Mouse (Mus musculus) spleen, postnatal 14 days (tissue): ENCODE results near the gene Best1.

ENCODE experiments used
- DNase-seq, 2 experiments: peaks; one replicate each; pipeline ENCODE4 v3.0.0; 2021 to 2022; ENCODE audit warnings: low spot score in 2 of 2

The Best1 gene

GRCm38 (mm10) chr19:10023304-10023758, 21.9 kb upstream of the Best1 start:
- DNase-seq = no peak

DNA sequence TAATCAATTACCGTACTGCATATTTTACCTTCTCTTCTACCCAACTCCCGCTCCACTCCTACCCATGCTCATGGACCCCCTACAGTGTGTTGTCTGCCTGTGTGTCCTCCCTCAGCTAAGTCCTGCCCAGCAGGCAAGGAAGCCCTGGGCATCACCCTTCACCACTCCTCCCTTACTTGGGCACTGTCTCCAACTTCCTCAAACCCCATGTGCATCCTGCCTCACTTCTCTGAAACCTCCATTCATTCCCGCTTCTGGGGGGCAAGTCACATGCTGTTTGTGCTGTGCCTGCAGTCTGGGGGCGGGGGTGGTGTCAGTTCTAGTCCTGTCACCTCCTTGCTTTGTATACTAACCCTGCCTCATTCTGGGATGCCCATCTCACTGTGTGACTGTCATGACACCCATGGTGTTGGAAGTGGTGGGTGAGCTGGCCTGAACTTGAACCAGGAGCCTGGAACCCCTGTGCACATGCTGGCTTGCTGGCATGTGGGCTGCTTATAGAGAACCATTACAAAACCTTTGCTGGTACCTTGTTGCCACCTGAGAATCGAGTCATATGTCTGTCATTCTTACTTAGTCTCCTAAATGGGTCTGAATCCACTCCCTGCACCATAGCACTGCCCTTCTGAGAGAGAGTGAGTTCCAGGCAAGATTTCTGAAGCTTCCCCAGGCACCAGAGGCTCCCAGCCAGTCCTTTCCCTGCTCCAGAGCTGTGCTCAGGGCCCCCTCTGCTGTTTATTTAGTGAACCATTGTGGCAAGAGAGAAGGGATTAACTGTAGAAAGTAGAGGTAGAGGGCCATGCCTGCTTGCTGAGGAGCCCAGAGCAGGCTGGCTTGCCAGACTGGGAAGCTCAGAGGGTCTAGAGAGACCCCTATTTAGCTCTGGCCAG, 21.2 kb upstream of the Best1 start:
- no peak for DNase-seq

DNA sequence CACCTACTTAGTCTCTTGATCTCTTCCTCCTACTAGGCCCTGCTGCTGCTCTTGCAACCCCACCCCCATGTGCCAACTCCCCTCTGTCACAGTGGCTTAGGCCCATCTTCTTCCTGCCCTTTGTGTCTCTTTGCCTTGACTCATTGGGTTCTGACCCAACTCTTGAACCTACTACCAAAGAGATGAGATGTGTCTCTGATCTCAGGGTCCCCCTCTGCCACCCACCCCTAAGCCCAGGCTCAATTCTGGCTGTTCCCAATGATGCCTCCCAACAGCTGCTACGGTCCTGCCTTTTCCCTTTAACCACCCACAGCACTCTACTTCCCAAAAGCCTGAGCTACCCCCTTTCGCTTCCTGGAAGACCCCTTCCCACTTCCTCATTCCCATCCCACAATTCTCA, 20.5 kb upstream of the Best1 start:
- no peak for DNase-seq

DNA sequence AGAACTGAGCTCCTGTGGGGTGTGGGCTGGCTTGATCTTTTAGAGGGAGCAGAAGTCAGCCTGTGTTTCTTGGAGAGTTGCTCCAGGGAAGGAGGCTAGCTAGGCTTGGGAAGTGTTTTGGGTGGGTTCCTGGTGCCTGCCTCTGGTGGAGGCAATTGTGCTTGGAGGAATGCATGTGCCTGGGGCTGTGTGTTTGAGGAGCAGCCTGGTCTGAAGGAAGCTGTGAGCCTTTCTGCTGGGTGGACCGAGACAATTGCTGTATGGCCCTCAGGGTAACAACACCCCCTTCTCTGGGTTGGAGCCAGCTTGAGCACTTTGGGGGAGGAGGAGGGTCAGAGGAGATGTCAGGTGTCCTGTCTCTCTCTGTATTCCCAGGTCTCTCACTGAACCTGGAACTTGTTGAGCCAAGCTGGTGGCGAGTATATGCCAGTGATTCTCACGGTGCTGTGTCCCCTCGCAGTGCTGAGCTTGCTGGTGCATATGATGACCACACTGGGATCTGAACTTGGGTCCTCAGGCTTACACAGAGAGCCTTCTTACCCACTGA, 17.9 kb upstream of the Best1 start:
- DNase-seq = no peak

- DNase-seq = no peak
These were observed 17.0 kb upstream of the Best1 start for GRCm38 (mm10) chr19:10018527-10018818.

GRCm38 (mm10) chr19:10017637-10018526, 16.4 kb upstream of the Best1 start:
- peak; percentile 85 to 88 for DNase-seq

DNA sequence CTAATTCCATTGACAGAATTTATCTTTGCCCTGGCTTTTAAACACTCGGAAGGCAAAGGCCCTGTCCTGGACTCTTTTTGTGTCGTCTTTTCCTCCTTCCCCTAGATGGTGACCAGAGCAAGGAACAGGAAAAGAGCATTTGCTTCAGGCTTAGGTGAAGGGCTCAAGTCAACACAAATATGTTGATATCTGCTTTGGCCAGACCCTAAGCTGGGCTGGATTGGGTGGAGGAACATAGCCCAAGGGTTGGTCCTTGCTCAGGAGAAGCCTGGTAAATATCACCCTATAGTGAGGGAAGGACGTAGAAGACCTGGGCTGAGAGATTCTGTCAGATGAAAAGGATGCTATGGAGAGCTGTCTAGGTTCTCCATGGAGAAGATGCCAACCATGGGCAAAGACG, 14.7 kb upstream of the Best1 start:
- DNase-seq = no peak

GRCm38 (mm10) chr19:10015442-10015841, 14.0 kb upstream of the Best1 start:
- DNase-seq = no peak

DNA sequence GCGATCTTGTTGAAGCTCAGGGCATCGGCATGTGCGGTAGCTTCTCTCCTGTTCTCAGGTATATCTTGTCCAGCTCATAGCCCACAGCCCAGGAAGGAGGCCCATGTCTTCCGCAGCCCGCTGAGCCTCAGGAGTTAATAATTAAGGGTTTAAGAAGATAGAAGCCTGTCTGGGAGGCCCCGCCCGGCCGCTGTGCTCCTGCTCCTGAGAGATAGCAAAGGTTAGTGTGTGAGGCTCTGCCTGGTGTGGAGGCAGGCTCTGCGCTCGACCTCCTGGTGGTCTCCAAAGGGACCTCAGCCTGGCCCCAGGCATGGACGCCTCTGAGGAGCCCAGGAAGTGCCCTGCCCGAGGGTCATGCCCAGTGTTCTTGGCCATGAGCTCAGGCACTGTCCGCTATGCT, 13.4 kb upstream of the Best1 start:
- peak; percentile 68 to 72 for DNase-seq

DNA sequence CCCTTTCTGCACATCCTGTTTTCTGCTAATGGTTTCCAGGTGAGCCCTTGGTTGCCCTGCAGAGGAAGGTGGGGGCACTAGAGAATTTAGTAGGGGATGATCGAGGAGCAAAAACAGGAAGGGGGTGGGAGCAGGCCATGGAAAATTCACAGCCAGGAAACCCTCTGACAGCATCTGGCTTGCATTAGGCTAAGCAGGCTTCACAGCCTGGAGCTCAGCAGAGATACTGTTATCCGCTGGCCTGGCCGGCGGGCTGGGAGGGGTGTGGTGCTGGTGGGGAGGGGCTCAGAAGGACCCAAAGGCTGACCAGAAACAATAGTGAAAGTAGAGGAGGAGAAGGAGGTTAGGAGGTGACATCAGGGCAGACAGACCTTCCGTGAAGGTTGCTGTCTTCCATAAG, 12.5 kb upstream of the Best1 start:
- no peak for DNase-seq

DNA sequence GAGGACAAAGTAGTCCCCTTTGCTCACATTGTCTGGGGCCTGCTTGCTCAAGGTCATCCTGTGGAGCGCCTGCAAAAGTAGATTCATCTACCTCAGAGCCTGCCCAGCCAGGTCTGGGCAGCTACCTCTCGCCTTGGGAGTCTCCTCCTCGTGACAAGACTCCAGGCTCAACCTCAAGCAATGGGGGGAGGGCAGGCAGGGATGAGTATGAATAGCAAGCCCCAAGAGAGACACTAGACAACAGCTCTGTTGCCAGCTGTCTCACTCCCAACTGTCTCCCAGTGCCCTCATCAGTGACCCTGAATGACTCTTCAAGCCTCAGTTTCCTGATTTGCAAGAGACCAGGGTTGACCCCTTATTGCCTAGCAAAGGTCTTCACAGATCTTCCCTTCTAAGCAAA, 11.9 kb upstream of the Best1 start:
- no peak for DNase-seq

GRCm38 (mm10) chr19:10012827-10013278, 11.4 kb upstream of the Best1 start:
- DNase-seq = no peak

GRCm38 (mm10) chr19:10011408-10011807, 10.0 kb upstream of the Best1 start:
- DNase-seq = no peak

DNA sequence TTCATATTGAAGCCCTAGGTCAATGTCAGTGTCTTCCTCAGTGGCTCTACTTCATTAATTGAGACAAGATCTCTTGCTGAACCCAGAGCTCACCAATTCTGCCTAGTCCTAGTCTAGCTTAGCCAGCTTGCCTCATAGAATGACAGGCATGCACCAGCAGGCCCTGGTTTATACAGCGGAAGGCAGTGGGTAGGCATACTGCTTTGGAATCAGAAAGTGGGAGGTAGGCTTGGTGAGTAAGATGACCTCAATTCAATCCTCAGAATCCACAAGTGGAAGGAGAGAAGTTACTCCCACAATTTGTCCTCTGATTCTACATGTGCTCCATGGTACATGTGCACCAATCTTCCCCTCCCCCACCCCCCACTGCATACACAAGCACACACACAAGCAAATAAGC, 2.3 kb upstream of the Best1 start:
- DNase-seq = no peak

GRCm38 (mm10) chr19:10000330-10000729, 1.1 kb downstream of the Best1 start:
- DNase-seq = no peak

DNA sequence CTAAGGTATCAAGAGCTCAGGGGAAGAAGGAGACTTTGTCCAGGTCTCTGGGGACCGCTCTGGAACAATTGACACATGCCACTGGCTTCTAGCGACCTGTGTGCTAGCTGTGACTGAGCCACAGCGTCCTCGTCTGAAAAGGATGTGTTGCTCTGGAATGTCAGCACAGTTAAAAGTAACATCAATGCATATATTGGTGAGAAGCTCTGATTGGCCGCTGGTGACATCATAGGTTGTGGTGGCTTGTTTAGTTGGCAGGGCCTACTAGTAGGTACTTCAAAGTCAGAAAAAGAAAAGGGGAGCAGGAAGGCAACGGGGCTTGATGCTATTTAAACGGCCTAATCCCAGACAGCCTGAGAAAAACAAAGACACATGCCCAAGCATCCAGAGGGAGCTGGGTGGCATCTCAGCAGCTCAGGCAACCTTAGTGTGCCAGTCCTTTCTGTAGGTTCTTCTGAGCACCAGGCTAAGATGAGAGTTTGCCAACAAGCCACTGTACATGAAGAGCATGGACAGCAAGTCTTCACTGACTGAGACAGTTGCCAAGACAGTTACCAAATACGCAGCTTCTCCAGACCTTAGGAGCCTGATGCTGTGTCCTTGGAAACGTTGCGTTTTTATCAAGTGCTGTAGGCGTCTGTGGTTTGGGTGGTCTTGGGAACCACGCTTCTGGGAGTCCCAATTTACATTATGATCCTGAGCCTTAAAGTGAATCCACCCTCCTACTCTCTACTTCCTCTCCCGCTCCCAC, 2.5 kb downstream of the Best1 start:
- no peak for DNase-seq

DNA sequence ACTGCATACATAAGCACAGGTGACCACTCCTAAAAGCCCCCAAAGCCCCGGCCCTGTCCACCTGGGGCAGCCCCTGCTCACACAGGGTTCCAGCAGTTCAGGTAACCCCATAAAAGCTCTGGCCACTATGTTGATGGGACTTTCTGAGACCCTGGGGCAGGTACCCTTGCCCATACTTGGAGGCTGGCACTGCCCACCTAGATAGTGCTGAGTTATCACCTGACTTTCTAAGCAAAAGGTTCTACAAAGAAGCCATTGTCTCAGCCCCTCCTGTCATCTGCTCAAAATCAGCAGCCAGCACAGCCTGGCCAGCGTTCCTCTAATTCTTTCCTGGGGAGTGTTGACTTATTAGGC, 3.4 kb downstream of the Best1 start:
- no peak for DNase-seq

DNA sequence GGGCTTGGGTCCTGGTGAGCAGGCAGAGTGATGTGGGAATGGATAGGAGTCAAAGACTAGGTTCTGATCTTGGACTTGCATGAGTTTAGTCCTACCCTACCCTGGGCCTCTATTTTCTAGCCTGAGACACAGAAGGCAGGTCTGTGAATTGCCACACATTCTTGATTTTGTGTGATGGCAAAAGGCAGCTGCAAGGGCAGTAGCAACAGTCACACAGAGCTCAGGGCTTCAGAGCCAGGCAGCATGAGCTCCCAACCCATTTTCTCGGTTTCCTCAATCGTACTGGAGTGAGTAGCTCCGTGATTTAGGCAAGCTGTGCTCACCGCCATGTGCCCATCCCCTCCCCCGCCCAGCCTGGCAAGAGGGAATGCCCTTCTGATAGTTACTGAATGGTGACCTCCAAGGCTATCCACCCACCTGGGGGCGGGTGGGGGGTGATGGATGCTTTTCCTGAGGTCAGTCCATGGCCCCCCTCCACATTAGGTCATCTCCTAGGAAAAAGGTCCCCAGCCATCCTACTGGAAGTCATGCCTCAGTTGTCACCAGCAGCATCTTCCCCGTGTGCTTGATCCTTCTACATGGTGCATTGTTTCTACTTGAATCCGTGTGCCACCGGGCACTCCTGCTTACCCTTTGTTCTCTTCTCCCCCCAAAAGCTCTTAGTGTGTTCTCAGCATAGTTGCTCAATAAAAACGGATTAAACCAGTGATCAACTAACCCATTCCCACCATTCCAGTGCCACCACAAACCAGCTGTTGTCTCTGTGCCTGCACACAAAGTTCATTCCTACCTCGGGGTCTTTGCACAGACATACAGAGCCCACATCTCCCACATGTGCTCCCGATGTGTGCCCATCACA, 4.0 kb downstream of the Best1 start:
- DNase-seq = no peak

DNA sequence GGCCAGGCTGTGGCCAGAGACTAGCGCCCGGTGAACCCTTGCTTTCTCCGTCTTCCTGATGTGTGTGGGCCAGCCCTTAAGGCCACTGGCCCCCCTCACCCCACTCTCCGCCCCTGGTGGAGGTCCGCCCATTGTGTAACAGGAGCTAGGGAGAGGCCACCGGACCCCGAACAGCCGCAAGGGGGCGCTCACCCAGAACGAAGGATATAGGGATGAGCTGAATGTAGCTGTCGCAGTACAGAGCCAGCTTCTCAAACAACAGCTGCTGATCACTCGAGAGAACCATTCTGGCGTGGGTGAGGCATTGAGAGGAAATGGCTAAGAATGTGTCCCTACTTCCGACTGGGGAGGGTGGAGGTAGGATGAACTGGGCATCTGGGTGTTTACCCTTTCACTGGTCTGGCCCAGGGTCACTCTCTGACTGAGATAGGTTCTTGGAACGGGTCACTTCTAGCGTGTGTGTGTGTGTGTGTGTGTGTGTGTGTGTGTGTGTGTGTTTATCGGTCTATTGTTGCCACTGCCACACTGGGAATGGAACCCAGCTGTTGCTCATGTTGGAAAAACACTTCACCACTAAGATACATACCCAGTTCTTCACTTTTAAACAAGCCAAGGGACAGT, 8.3 kb downstream of the Best1 start:
- DNase-seq = peak; percentile 71 to 85
